Mouse (Mus musculus) midbrain, embryonic 12.5 days (tissue): ENCODE data around the gene Cd276. TPM values are rescaled to one million over a fixed set of nuclear protein-coding genes. Genes with fewer than 3 reads are reported as not detected.
"Not testable (repeated sequence)": the region's sequence is repeated elsewhere in the genome, so short reads cannot be mapped to it uniquely, and the experiment has no call there.

ENCODE experiments used
- ATAC-seq: fragments of 200-750 bp; cut with Nextera tagmentation; 2 replicates; pipeline ENCODE4 v1.8.0; 2017; ENCODE audit warnings: low read depth, moderate TSS enrichment, moderate library complexity; ENCODE audit not compliant: low FRiP score
- H3K27ac ChIP-seq: fragments of 300-500 bp; sonication (generic); replicated peaks from 2 replicates; pipeline ENCODE4 v1.5.1; 2016; ENCODE audit warnings: mild to moderate bottlenecking
- H3K27me3 ChIP-seq: fragments of 300-500 bp; sonication (generic); 2 replicates; pipeline ENCODE4 v1.6.1; 2016; ENCODE audit warnings: mild to moderate bottlenecking
- H3K36me3 ChIP-seq: fragments of 300-500 bp; sonication (generic); 2 replicates; pipeline ENCODE4 v1.6.1; 2016
- H3K4me1 ChIP-seq: fragments of 300-500 bp; sonication (generic); 2 replicates; pipeline ENCODE4 v1.6.1; 2016
- H3K4me2 ChIP-seq: fragments of 300-500 bp; sonication (generic); replicated peaks from 2 replicates; pipeline ENCODE4 v1.6.1; 2016; ENCODE audit warnings: mild to moderate bottlenecking, moderate library complexity
- H3K4me3 ChIP-seq: fragments of 300-500 bp; sonication (generic); 2 replicates; pipeline ENCODE4 v1.5.1; 2016; ENCODE audit warnings: mild to moderate bottlenecking
- H3K9ac ChIP-seq: fragments of 300-500 bp; sonication (generic); replicated peaks from 2 replicates; pipeline ENCODE4 v1.6.1; 2016; ENCODE audit warnings: mild to moderate bottlenecking, moderate library complexity
- H3K9me3 ChIP-seq: fragments of 300-500 bp; sonication (generic); 2 replicates; pipeline ENCODE4 v1.6.1; 2016; ENCODE audit warnings: mild to moderate bottlenecking
- whole genome bisulfite sequencing: fragments of 180-500 bp; shearing (Covaris S2); methylation state at CpG from one replicate; pipeline ENCODE4 v1.1.7; 2016; 5-methylcytosine and 5-hydroxymethylcytosine counted together
- polyA plus RNA-seq: library from polyadenylated mRNA; unstranded; fragments of >200 nt; fragmentation: Nextera tagmentation; extraction: Ambion mirVana; gene quantifications from 2 replicates; pipeline ENCODE4 v1.2.1, GENCODE M21; 2016

Cd276 gene
- polyA plus RNA-seq, 1 experiment from 2014 or later = 36.1 TPM

GRCm38 (mm10) chr9:58567682-58568081 is 12.4 kb upstream of the Cd276 start:
- no peak overlapping the region for H3K4me3 ChIP-seq
- H3K9ac ChIP-seq = no peak overlapping the region
- no peak overlapping the region for H3K27ac ChIP-seq
- no peaks in the 10 kb centered on the region for H3K27me3 ChIP-seq
- no peaks in the 10 kb centered on the region for H3K36me3 ChIP-seq
- ATAC-seq = no peak
- no peak overlapping the region for H3K4me2 ChIP-seq
- no peaks in the 10 kb centered on the region for H3K9me3 ChIP-seq
- H3K4me1 ChIP-seq = no peaks in the 10 kb centered on the region

DNA sequence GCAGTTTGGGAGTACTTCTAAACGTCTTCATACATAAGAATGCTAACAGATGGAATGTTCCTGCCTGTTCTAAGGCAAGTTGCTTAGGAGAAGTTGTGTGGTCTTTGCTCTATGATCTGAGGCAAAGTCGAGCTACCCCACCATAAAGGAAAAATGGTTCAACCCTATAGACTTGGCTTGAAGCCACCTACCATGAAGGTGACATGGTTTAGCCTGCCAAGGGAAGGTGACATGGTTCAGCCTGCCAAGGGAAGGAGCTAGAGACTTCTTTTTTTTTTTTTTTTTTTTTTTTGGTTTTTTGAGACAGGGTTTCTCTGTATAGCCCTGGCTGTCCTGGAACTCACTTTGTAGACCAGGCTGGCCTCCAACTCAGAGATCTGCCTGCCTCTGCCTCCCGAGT is 10.7 kb upstream of the Cd276 start:
- not testable (repeated sequence) for H3K4me1 ChIP-seq, H3K36me3 ChIP-seq, H3K4me3 ChIP-seq, H3K27ac ChIP-seq, H3K9ac ChIP-seq, H3K4me2 ChIP-seq, H3K9me3 ChIP-seq, H3K27me3 ChIP-seq, ATAC-seq
- WGBS = 79% methylated on average over 3 of the region's 3 CpGs

DNA sequence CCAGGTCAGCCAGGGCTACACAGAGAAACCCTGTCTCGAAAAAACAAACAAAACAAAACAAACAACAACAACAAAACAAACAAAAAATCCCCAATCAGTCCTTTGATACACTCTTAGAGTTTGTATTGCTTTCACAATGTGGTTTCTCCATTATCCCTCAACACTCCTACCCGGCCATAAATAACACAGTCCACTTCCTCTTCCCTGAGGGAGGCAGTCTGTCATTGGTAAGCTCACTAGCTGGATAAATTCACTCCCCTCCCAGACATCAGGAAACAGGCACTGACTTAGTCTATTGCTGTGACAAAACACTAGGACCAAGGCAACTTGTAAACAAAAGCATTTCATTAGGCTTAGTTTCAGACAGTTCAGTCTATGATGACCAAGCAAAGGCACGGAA is 5.0 kb upstream of the Cd276 start:
- no peak for ATAC-seq
- H3K4me2 ChIP-seq = no peak overlapping the region
- WGBS = 76% methylated on average over 3 of the region's 3 CpGs
- peaks cover 5% of the 10 kb centered on the region; the same call in 1 of the 2 replicates for H3K4me1 ChIP-seq
- H3K27ac ChIP-seq = no peak overlapping the region
- no peaks in the 10 kb centered on the region for H3K9me3 ChIP-seq
- H3K4me3 ChIP-seq = no peak overlapping the region
- no peak overlapping the region for H3K9ac ChIP-seq
- peaks cover 3% of the 10 kb centered on the region; the same call in 1 of the 2 replicates for H3K27me3 ChIP-seq
- no peaks in the 10 kb centered on the region for H3K36me3 ChIP-seq

- H3K36me3 ChIP-seq = no peaks in the 10 kb centered on the region
These were observed 2.5 kb upstream of the Cd276 start for GRCm38 (mm10) chr9:58557457-58558455.

DNA sequence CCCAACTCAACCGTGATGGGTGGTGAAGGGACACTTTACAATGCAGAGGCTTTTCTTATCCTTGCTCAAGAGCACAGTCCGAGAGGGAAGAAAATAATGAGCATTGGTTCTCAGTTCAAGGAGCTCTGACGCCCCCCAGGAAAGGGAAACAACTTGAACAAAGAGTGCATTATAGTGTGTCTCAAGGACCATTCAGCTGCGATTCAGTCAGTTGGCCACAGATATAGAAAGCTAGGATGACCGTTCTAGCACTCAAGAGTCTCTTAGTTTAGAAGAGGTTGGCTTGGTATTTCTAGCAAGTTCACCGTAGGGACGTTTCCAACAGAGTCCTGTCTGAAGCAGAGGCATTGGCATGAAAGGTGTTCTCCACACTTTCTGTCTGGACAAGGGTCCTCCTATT is 1.4 kb upstream of the Cd276 start:
- no peaks in the 10 kb centered on the region for H3K9me3 ChIP-seq
- 58% methylated on average over 7 of the region's 7 CpGs for whole genome bisulfite sequencing
- ATAC-seq = no peak

More at GRCm38 (mm10) chr9:58557457-58558455, 2.5 kb upstream of the Cd276 start:
- Histone ChIP-seq H3K27me3 (peaks cover 3% of the 10 kb centered on the region; the same call in 1 of the 2 replicates), H3K9me3 (no peaks in the 10 kb centered on the region), H3K4me1 (peaks cover 16% of the 10 kb centered on the region), H3K9ac (no peak overlapping the region), H3K4me2 (no peak overlapping the region), H3K4me3 (no peak overlapping the region), H3K27ac (no peak overlapping the region)
- 74% methylated on average over 3 of the region's 3 CpGs for WGBS
- no peak for ATAC-seq

DNA sequence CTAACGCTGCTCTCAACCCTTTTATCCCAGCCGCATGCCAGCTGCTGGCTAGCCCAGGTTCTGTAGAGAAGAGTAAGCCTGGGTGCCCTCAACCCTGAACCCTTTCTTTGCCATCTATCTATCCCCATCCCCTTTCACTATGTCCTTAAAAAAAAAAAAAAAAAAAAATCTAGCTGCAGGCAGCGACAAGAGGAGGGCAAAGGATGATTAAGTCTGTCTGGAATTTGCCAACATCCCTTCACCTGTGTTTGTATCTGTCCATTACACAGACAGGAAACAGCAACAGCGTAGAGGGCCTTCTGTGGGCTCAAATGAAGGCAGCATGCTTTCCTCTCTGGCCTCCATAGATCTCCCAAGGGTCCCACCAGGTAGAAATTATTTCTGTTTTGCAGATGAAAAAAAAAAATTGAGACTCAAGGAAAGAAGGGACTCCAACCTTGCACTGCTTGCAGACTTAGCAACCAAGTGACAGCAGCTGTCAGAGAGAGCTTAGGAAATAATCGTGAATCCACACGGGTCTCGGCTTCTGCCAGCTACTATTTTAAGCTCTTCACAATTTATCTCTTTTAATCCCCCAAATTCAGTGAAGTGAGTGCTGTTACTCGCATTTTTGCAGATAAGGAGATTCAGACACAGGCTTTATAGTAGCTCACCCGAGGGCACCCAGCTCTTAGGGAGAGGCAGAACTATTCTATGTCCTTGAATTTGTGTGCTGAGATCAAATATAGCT is 613 bp upstream of the Cd276 start:
- peak overlapping the region; percentile 95; the same call in 1 of the 2 replicates for H3K9ac ChIP-seq
- 18% methylated on average over 9 of the region's 9 CpGs for WGBS
- H3K4me1 ChIP-seq = peaks cover 16% of the 10 kb centered on the region
- H3K36me3 ChIP-seq = no peaks in the 10 kb centered on the region
- peak overlapping the region; percentile 96 for H3K27ac ChIP-seq
- H3K4me3 ChIP-seq = peak overlapping the region; percentile 90
- ATAC-seq = no peak; the same call in 1 of the 2 replicates
- no peaks in the 10 kb centered on the region for H3K9me3 ChIP-seq
- H3K27me3 ChIP-seq = peaks cover 3% of the 10 kb centered on the region; the same call in 1 of the 2 replicates
- peak overlapping the region; percentile 90 for H3K4me2 ChIP-seq

More for the DNA sequence above, 1.4 kb upstream of the Cd276 start:
- Histone ChIP-seq H3K27me3 (peaks cover 3% of the 10 kb centered on the region; the same call in 1 of the 2 replicates), H3K9ac (no peak overlapping the region), H3K4me3 (no peak overlapping the region), H3K4me1 (peaks cover 16% of the 10 kb centered on the region), H3K36me3 (no peaks in the 10 kb centered on the region), H3K27ac (no peak overlapping the region), H3K4me2 (no peak overlapping the region)

DNA sequence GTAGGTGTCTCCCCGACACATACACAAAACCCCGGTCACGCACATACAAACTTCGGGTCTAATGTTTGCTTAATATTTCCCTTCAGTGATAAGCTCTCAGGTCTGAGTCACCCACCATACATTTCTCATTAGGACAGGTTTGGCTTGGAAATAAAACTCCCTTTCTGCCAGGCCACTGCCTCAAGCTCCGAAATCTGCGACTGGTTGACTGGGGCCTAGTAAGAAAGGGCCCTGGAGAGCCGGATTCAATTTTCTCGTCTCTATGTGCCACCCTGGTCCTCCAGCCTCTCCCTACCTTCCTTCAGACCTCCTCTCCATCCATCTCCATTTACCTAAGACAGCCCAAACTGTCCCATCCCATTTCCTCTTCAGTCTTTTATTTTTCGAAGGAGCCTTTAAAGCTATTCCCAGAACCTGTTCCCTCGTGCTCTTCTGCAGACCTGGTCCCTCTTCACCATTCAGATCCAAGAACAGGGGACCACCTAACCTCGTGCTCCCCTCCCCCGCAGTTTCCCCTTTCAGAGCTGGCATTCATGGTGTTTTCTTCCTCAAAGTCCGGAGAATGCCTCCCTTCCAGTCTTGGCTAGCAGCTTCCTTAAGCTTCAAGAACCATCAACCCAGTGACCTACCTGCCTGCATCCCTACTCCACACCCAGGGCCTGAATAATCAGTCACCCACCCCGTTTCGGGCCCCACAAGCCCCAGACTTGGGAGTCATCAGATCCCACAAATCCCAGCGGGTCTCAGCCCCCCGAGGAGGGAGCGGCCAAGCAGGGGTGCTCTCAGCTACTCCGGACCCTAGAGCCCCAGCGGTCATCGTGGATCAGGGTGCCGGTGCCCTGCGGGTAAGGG is 955 bp downstream of the Cd276 start:
- Histone ChIP-seq H3K4me2 (peak overlapping the region; percentile 90), H3K36me3 (no peaks in the 10 kb centered on the region), H3K27ac (peak overlapping the region; percentile 96), H3K9ac (peak overlapping the region; percentile 95), H3K9me3 (no peaks in the 10 kb centered on the region), H3K4me3 (peak overlapping the region; percentile 90), H3K27me3 (peaks cover under 1% of the 10 kb centered on the region; the same call in 1 of the 2 replicates), H3K4me1 (peaks cover 16% of the 10 kb centered on the region)
- 17% methylated on average over 23 of the region's 23 CpGs for WGBS
- peak; percentile 25 for ATAC-seq

GRCm38 (mm10) chr9:58552083-58552482 is 3.2 kb downstream of the Cd276 start:
- Histone ChIP-seq H3K36me3 (no peaks in the 10 kb centered on the region), H3K4me3 (no peak overlapping the region), H3K27me3 (no peaks in the 10 kb centered on the region; the same call in 1 of the 2 replicates), H3K9ac (no peak overlapping the region), H3K4me1 (peaks cover 25% of the 10 kb centered on the region), H3K9me3 (no peaks in the 10 kb centered on the region), H3K4me2 (no peak overlapping the region), H3K27ac (no peak overlapping the region)
- 84% methylated on average over 9 of the region's 9 CpGs for WGBS
- no peak for ATAC-seq

- no peaks in the 10 kb centered on the region for H3K27me3 ChIP-seq
- no peak overlapping the region for H3K4me3 ChIP-seq
- no peaks in the 10 kb centered on the region for H3K9me3 ChIP-seq
- no peak for ATAC-seq
- H3K27ac ChIP-seq = no peak overlapping the region
- H3K36me3 ChIP-seq = no peaks in the 10 kb centered on the region
- H3K4me1 ChIP-seq = peaks cover 29% of the 10 kb centered on the region
- H3K4me2 ChIP-seq = no peak overlapping the region
- H3K9ac ChIP-seq = no peak overlapping the region
- 86% methylated on average over 6 of the region's 6 CpGs for WGBS
These were observed 4.3 kb downstream of the Cd276 start for GRCm38 (mm10) chr9:58550928-58551327.

DNA sequence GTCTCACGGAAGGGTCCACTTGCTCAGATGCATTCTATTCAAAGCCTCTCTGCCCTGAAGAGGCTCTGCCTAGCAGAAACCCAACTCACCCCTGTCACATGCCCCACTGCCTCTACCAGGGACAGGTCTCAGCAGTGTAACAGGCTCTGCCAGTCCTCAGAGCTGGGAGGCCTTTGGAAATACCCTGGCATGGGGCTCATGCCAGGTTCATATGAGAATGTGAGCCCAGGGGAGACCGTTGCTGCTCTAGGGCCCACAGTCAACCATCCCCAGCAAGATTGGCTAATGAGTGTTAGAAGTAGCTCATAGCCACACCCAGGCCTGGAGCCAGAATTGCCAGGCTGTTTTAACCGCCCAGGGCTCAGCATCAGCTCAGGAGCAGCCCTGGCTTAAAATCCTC is 5.5 kb downstream of the Cd276 start:
- no peaks in the 10 kb centered on the region for H3K36me3 ChIP-seq
- no peaks in the 10 kb centered on the region for H3K9me3 ChIP-seq
- no peak for ATAC-seq
- H3K27me3 ChIP-seq = no peaks in the 10 kb centered on the region
- H3K4me2 ChIP-seq = no peak overlapping the region
- H3K4me3 ChIP-seq = no peak overlapping the region
- peaks cover 24% of the 10 kb centered on the region for H3K4me1 ChIP-seq
- no peak overlapping the region for H3K9ac ChIP-seq
- 73% methylated on average over 3 of the region's 3 CpGs for WGBS
- no peak overlapping the region for H3K27ac ChIP-seq

DNA sequence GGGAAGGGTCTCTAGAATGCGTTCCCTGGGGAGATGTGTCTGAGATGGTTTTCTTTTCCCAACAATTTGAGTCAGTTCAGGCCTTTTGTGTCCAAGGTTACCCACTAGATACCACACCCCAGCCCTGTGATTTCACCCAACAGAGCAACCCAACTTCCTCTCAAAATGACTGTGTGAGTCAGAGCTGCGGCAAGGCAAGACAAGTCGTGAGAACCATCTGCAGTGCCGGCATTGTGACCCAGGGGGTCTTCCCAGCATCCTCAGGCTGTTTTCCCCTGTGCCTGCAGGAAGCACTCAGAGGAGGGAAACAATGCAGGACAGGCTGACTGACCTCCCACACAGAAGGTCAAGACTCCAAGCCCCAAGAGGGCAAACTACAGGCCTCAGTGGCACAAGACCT is 6.3 kb downstream of the Cd276 start:
- no peak overlapping the region for H3K4me2 ChIP-seq
- H3K27me3 ChIP-seq = no peaks in the 10 kb centered on the region
- no peak overlapping the region for H3K27ac ChIP-seq
- ATAC-seq = no peak
- no peak overlapping the region for H3K4me3 ChIP-seq
- WGBS = 47% methylated on average over 4 of the region's 4 CpGs
- no peak overlapping the region for H3K9ac ChIP-seq
- no peaks in the 10 kb centered on the region for H3K9me3 ChIP-seq
- no peaks in the 10 kb centered on the region for H3K36me3 ChIP-seq
- H3K4me1 ChIP-seq = peaks cover 18% of the 10 kb centered on the region
